Mouse (Mus musculus): ENCODE data around the gene Klhl12.
"Not testable (repeated sequence)": the region's sequence is repeated elsewhere in the genome, so short reads cannot be mapped to it uniquely, and the experiment has no call there.

The Klhl12 gene

DNA sequence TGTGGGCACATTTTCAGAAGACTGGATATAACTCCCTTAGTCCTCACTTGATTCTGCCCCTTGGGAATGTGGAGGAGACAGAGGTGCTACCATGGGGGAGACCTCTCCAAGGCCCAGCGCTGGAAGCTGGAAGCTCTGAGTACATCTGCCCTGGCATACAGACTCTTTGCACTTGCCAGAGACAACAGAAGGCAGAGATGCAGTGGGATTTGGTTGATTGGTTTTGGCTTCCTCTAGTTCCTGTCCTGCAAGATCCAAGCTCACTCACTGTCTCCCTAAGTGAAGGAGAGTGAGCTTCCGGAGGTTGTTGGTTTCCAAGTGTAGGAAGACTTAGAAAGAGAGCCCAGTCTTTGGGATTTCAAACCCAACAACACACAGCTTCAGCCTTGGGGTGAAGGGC, 60.6 kb downstream of the Klhl12 start:
- DNase-seq (ENCODE audit: low spot score), result no peak

DNA sequence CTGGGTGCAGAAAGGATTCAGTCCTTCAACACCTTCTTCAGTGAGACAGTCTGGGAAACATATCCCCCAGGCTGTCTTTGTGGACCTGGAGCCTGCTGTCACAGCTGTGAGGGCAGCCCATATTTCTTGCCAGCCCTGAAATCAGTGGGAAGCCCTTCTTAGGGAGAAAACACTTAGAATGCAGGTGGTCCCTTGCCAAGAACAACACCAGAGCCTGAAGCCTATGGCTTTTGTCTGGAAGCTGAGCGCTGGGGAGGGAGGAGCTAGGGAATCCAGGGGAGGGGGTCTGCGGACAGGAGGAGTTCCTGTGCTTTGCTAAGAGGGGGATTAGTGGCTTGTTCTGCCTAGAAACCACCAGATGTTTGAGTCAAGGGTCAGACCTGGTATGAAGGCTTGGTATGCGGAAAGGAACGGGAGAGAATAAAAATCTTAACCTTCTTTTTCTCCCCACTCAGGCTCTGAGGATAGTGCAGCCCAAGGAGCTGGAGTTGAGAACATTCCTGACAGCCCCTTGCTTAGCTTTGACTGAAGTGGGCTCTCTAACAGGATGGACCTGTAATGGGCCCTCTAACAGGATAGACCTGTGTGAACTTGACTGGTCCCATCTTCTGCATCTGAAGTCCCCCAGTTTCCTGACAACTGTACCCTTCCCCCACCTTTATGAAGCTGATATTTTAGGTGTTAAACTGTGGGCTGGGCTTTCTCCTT, 61.3 kb downstream of the Klhl12 start:
- DNase-seq (ENCODE audit: low spot score), result no peak

- not testable (repeated sequence) for DNase-seq (ENCODE audit: low spot score)
Measured at GRCm38 (mm10) chr1:134517841-134518240, 62.5 kb downstream of the Klhl12 start.

DNA sequence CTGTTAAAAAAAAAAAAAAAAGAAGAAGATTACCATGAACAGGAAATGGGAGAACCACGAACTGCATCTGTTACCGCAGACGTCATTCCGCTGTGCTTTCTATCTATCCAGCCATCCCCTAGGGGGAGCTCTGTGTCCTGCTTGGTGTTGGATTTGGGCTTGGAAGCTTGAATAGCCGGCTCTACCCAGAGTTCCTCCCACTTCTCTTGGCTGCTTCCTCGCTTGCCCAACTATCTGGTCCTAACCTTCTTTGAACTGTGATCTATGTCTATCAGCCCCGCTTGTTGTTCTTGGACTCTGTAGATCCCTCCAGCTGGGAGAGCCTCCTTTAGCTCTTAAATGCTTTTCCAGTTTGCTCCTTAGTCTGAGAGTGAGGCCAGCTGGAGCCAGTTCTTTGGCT, 63.3 kb downstream of the Klhl12 start:
- DNase-seq (ENCODE audit: low spot score), result peak; percentile 50

DNA sequence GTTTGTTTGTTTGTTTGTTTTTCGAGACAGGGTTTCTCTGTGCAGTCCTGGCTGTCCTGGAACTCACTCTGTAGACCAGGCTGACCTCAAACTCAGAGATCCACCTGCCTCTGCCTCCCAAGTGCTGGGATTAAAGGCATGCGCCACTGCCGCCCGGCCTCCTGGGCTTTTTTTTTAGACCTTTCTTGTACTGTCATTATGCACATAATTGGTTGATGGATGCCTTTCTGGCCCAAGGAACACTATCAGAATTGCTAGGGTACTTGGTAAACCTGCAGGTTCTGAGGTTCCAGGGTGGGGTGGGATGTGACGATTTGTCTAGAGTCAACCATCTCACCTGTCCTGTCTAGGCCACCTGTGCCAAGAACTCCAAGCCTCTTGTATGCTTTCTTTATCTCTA, 63.9 kb downstream of the Klhl12 start:
- not testable (repeated sequence) for DNase-seq (ENCODE audit: low spot score)

- no peak for DNase-seq (ENCODE audit: low spot score)
Measured at GRCm38 (mm10) chr1:134520001-134520721, 64.8 kb downstream of the Klhl12 start.

- DNase-seq (ENCODE audit: low spot score), result no peak
Measured at GRCm38 (mm10) chr1:134521163-134521562, 65.8 kb downstream of the Klhl12 start.

DNA sequence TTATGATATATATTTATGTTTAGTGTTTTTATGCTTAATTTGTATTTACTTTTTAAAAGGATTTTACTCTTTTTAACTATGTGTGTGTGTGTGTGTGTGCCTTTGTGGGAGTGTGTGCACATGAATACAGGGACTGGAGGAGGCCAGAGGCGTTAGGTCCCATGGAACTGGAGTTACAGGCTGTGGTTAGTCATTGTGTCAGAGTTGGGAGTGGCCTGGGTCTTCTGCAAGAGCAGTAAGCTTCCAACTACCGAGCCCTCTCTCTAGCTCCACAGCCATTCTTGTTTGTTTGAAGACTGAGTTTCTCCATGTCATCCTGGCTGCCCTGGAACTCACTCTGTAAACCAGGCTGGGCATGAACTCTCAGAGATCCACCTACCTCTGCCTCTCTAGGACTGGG, 67.0 kb downstream of the Klhl12 start:
- DNase-seq (ENCODE audit: low spot score), result no peak

DNA sequence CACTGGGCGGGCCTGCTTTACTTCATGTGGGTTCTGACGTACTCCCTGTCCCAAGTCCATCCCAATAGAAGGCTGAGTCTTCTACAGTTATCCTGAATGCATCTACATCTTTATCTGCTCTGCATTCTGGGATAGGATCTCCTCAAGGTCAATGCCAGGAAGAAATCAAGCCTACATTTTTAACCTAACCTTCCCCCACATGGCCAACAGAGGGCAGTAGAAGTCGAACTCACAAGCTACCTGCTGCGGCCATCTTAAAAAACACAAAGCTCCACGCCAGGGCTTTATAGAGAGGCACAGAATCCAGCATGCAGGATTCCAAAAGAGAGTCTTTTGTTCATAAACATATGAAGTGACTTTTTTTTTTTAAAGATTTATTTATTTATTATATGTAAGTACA, 69.1 kb downstream of the Klhl12 start:
- no peak for DNase-seq (ENCODE audit: low spot score)

GRCm38 (mm10) chr1:134525015-134525414, 69.7 kb downstream of the Klhl12 start:
- no peak for DNase-seq (ENCODE audit: low spot score)

DNA sequence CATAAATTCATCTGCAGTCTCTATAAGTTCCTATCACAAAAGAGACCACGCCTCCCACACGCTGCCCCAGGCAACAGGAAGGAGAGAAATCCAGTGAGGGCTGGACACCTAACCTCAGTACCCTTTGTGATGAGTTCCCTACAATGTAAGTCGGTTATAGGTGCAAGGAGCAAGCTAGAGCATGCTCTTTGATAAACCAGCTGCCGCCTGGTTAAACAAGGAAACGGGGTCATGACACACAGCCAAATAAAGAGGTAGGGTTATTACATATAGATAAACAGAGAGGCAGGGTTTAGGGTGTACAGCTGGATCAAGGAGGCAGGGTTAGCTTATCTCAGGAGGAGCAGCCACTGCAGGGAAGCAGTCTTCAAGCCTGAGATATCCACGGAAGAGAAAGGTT, 71.4 kb downstream of the Klhl12 start:
- DNase-seq (ENCODE audit: low spot score), result no peak

DNA sequence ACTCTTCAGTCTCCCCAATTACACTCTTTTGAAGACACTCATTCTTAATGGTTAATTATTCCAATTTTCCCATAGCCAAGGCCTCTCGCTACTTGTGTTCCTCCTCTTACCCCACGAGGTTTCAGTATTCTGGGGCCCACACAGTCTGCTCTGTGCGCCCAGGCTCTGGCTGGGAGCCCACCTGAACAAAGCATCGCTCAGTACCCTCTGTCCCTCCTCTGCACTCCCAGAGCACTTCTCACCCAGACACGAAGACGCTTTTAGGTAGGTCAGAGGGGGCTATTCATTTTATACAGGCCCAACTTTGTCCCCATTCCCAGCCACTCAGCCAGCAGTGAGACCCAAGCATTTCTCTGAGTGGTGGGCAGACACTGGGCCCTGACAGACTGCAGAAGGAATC, 75.3 kb downstream of the Klhl12 start:
- DNase-seq (ENCODE audit: low spot score), result no peak

- not testable (repeated sequence) for DNase-seq (ENCODE audit: low spot score)
Measured at GRCm38 (mm10) chr1:134533710-134534109, 78.4 kb downstream of the Klhl12 start.

DNA sequence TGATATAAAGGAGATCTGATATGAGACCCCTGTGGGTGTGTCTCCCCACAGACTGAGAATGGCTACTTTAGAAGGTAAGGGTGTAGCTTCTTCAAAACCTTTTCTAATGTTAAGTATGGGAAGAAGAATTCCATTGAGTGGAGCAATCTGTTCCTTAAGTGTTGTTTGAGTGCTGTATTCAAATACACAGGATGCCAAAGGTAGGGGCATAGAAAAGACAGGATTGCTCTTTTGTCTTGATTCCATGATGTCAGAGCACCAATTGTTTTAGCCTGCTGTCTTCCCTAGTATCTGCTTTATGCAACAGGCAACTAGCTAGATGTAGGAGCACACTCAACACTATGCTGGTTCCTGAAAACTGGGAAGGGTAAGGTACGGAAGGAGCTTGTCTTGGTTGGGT, 79.7 kb downstream of the Klhl12 start:
- no peak for DNase-seq (ENCODE audit: low spot score)

- no peak for DNase-seq (ENCODE audit: low spot score)
Measured at GRCm38 (mm10) chr1:134535513-134535912, 80.2 kb downstream of the Klhl12 start.

GRCm38 (mm10) chr1:134540610-134541009, 85.3 kb downstream of the Klhl12 start:
- DNase-seq (ENCODE audit: low spot score), result no peak

Data from ovary, postnatal 10 days (tissue).